ENCODE assay signal across 16 mouse cellular contexts in genomic region chr13:34100733-34101132, GRCm38 (mm10). TPM values are rescaled to one million over a fixed set of nuclear protein-coding genes. Genes with fewer than 3 reads are reported as not detected.
A peak's percentile ranks its signal among the peaks of the same experiment; 100 is the strongest.
DNase-seq lines count a peak whose midpoint lies in the region; ATAC-seq lines count a peak whose summit lies in the region.
"Had no signal": no experiment of that assay in that cellular context is flagged by ENCODE, and none has a peak within 500 bp of the region (broad histone marks: within the 10 kb centered on the region; RNA-seq: fewer than 3 reads in every experiment).

No protein-coding gene starts in this region.

- H3K9me3 ChIP-seq in heart, embryonic 13.5 days = no peaks in the 10 kb centered on the region
- no peaks in the 10 kb centered on the region for H3K9me3 ChIP-seq in liver, embryonic 15.5 days (replicated peaks)
- H3K9me3 ChIP-seq: kidney, embryonic 15.5 days had no signal

- no peak overlapping the region for H3K27ac ChIP-seq in heart, embryonic 13.5 days (replicated peaks)
- peak overlapping the region; percentile 80 for H3K27ac ChIP-seq in liver, embryonic 15.5 days (replicated peaks)
- H3K27ac ChIP-seq: kidney, embryonic 15.5 days had no signal

- no peak overlapping the region for H3K4me2 ChIP-seq in heart, embryonic 13.5 days
- H3K4me2 ChIP-seq in liver, embryonic 15.5 days = peak overlapping the region; percentile 52
- H3K4me2 ChIP-seq: kidney, embryonic 15.5 days had no signal

- no peaks in the 10 kb centered on the region for H3K36me3 ChIP-seq in heart, embryonic 13.5 days
- no peaks in the 10 kb centered on the region for H3K36me3 ChIP-seq in liver, embryonic 15.5 days (replicated peaks)
- H3K36me3 ChIP-seq: kidney, embryonic 15.5 days had no signal

- no peak for ATAC-seq in heart, embryonic 13.5 days (ENCODE audit: extremely low read depth, insufficient number of reproducible peaks, low FRiP score, low TSS enrichment)
- peak; percentile 88 for ATAC-seq in liver, embryonic 15.5 days (ENCODE audit: insufficient read depth)
- ATAC-seq: inflammation-experienced regulatory T-cells, adult 6 months had no signal

- H3K4me1 ChIP-seq in heart, embryonic 13.5 days = peaks cover 24% of the 10 kb centered on the region
- H3K4me1 ChIP-seq in liver, embryonic 15.5 days (replicated peaks) = peaks cover 22% of the 10 kb centered on the region

- intact Hi-C loops in heart, postnatal 25 days (cut with DNase I) = no loop called here

- WGBS in heart, embryonic 13.5 days = 27% methylated on average over 3 of the region's 3 CpGs
- 9% methylated on average over 3 of the region's 3 CpGs for WGBS in liver, embryonic 15.5 days (ENCODE audit: insufficient replicate concordance)

- no peak for DNase-seq in heart, postnatal 25 days (ENCODE audit: low spot score)
- peak; percentile 28 for DNase-seq in A20 (ENCODE audit: low read depth, low spot score)
- peak; percentile 65 for DNase-seq in c-Kit-positive CD71-positive TER-119-positive erythroid progenitor cells, embryonic 14.5 days (ENCODE audit: low spot score)
- DNase-seq in thymus, adult 18-20 months = no peak
- DNase-seq in urinary bladder, postnatal 14 days (ENCODE audit: low spot score) = no peak
- no peak for DNase-seq in yolk sac, embryonic 10.5 days (ENCODE audit: low spot score)
- DNase-seq: B cell, adult 2 months; cerebellum, adult 2 months; layer of hippocampus, adult 9-11 months; lung, adult 2 months; right cerebral cortex, postnatal 14 days; thymus, postnatal 14 days had no signal

- peak overlapping the region; percentile 41; the same call in 1 of the 2 replicates for H3K9ac ChIP-seq in heart, embryonic 13.5 days
- H3K9ac ChIP-seq in liver, embryonic 15.5 days = peak overlapping the region; percentile 39; the same call in 1 of the 2 replicates
- H3K9ac ChIP-seq: kidney, embryonic 15.5 days had no signal

- no peaks in the 10 kb centered on the region for H3K27me3 ChIP-seq in heart, embryonic 13.5 days (replicated peaks)
- no peaks in the 10 kb centered on the region for H3K27me3 ChIP-seq in liver, embryonic 15.5 days
- H3K27me3 ChIP-seq: kidney, embryonic 15.5 days had no signal

- no peak overlapping the region for H3K4me3 ChIP-seq in heart, embryonic 13.5 days
- peak overlapping the region; percentile 19; the same call in 1 of the 2 replicates for H3K4me3 ChIP-seq in liver, embryonic 15.5 days (replicated peaks)
- H3K4me3 ChIP-seq: kidney, embryonic 15.5 days had no signal

RNA-seq across cellular contexts. Expression of gene Tubb2a, which starts 22.9 kb away (rescaled TPM):
- 140 and 144 TPM in 2 replicates for polyA plus RNA-seq in heart, embryonic 13.5 days (2015; fragmentation: Nextera tagmentation; extraction: Ambion mirVana)
- 10 to 100 TPM; 55.0 to 57.4 TPM for total RNA-seq in heart, postnatal 25 days (2021)
- polyA plus RNA-seq in liver, embryonic 15.5 days (2015; fragmentation: Nextera tagmentation; extraction: Ambion mirVana) = 62.6 and 74.2 TPM in 2 replicates

RNA-seq across cellular contexts. Expression of gene Tubb2b, which starts 29.5 kb away (rescaled TPM):
- 36.7 and 40.0 TPM in 2 replicates for polyA plus RNA-seq in heart, embryonic 13.5 days (2015; fragmentation: Nextera tagmentation; extraction: Ambion mirVana)
- 1 to 10 TPM; 4.1 to 5.6 TPM for total RNA-seq in heart, postnatal 25 days (2021)
- 1.1 and 1.4 TPM in 2 replicates for polyA plus RNA-seq in liver, embryonic 15.5 days (2015; fragmentation: Nextera tagmentation; extraction: Ambion mirVana)

Comparison
In these comparisons a context has a peak if more than half of its experiments do, and no peak if none do; other contexts are left out.
1. DNase-seq: peak in A20 (single experiment) and c-Kit-positive CD71-positive TER-119-positive erythroid progenitor cells, embryonic 14.5 days (single experiment); none in heart, postnatal 25 days (single experiment), thymus, adult 18-20 months (0 of 2), urinary bladder, postnatal 14 days (single experiment) and yolk sac, embryonic 10.5 days (single experiment).
2. RNA of gene Tubb2b, which starts 29.5 kb away (polyA plus RNA-seq): 36.7 to 40.0 TPM in heart, embryonic 13.5 days; 1.1 to 1.4 TPM in liver, embryonic 15.5 days; every median in the first group is over 10 times any median in the second.